Mouse (Mus musculus) Muller cell, postnatal 12 days (primary cell): ENCODE data around the gene Tfpi.

Experiments
- DNase-seq: peaks from one replicate; pipeline ENCODE4 v3.0.0-alpha.2; 2015; ENCODE audit errors: inconsistent ontology term

Tfpi gene

GRCm38 (mm10) chr2:84476577-84476976, at the start of gene Tfpi:
Gene Tfpi, minus strand, starts transcription at chr2:84476775.
- no peak for DNase-seq

- peak; percentile 50 for DNase-seq
These were observed 49.6 kb upstream of the Tfpi start for GRCm38 (mm10) chr2:84526221-84526620.

- no peak for DNase-seq
These were observed 49.2 kb upstream of the Tfpi start for GRCm38 (mm10) chr2:84525806-84526205.

- no peak for DNase-seq
These were observed 48.5 kb upstream of the Tfpi start for GRCm38 (mm10) chr2:84525047-84525446.

GRCm38 (mm10) chr2:84523994-84524393, 47.4 kb upstream of the Tfpi start:
- DNase-seq: no peak

- no peak for DNase-seq
These were observed 46.7 kb upstream of the Tfpi start for GRCm38 (mm10) chr2:84523103-84523865.

- no peak for DNase-seq
These were observed 43.0 kb upstream of the Tfpi start for GRCm38 (mm10) chr2:84519514-84520067.

- DNase-seq: peak; percentile 16
These were observed 42.2 kb upstream of the Tfpi start for GRCm38 (mm10) chr2:84518767-84519166.

- DNase-seq: no peak
These were observed 36.7 kb upstream of the Tfpi start for GRCm38 (mm10) chr2:84513281-84513680.

- no peak for DNase-seq
These were observed 34.9 kb upstream of the Tfpi start for GRCm38 (mm10) chr2:84511508-84511907.

- DNase-seq: no peak
These were observed 34.5 kb upstream of the Tfpi start for GRCm38 (mm10) chr2:84511036-84511435.

- peak; percentile 14 for DNase-seq
These were observed 28.4 kb upstream of the Tfpi start for GRCm38 (mm10) chr2:84504954-84505394.

- DNase-seq: no peak
These were observed 27.7 kb upstream of the Tfpi start for GRCm38 (mm10) chr2:84504285-84504684.

GRCm38 (mm10) chr2:84498921-84499320, 22.3 kb upstream of the Tfpi start:
- DNase-seq: no peak

- no peak for DNase-seq
These were observed 18.5 kb upstream of the Tfpi start for GRCm38 (mm10) chr2:84495108-84495507.

GRCm38 (mm10) chr2:84493626-84494025, 17.1 kb upstream of the Tfpi start:
- no peak for DNase-seq

- DNase-seq: no peak
These were observed 15.1 kb upstream of the Tfpi start for GRCm38 (mm10) chr2:84491715-84492114.

GRCm38 (mm10) chr2:84487705-84488291, 11.2 kb upstream of the Tfpi start:
- no peak for DNase-seq

- no peak for DNase-seq
These were observed 5.3 kb upstream of the Tfpi start for GRCm38 (mm10) chr2:84481863-84482262.

GRCm38 (mm10) chr2:84479036-84479435, 2.5 kb upstream of the Tfpi start:
- peak; percentile 46 for DNase-seq

GRCm38 (mm10) chr2:84477759-84478158, 1.2 kb upstream of the Tfpi start:
- DNase-seq: no peak

GRCm38 (mm10) chr2:84476131-84476530, 444 bp downstream of the Tfpi start:
- no peak for DNase-seq

- no peak for DNase-seq
These were observed 974 bp downstream of the Tfpi start for GRCm38 (mm10) chr2:84475601-84476000.
